Mouse (Mus musculus) hindbrain, embryonic 11.5 days (tissue): ENCODE measurements around the gene Rpf1. TPM values are rescaled to one million over a fixed set of nuclear protein-coding genes. Genes with fewer than 3 reads are reported as not detected.

ENCODE experiments used
- ATAC-seq: fragments of 200-750 bp; cut with Nextera tagmentation; 2 replicates; pipeline ENCODE4 v1.8.0; 2017; ENCODE audit warnings: mild to moderate bottlenecking, moderate TSS enrichment, moderate library complexity; ENCODE audit not compliant: low FRiP score
- DNase-seq: peaks from one replicate; pipeline ENCODE4 v3.0.0-alpha.2; 2015; ENCODE audit warnings: low spot score
- H3K27ac ChIP-seq: fragments of 300-500 bp; sonication (generic); 2 replicates; pipeline ENCODE4 v1.5.1; 2014; ENCODE audit warnings: mild to moderate bottlenecking, low read depth, low read length
- H3K27me3 ChIP-seq: fragments of 300-500 bp; sonication (generic); 2 replicates; pipeline ENCODE4 v1.6.1; 2014; ENCODE audit warnings: mild to moderate bottlenecking, low read length, moderate library complexity, mixed read lengths; ENCODE audit not compliant: control insufficient read depth, insufficient read depth
- H3K36me3 ChIP-seq: fragments of 300-500 bp; sonication (generic); 2 replicates; pipeline ENCODE4 v1.6.1; 2014; ENCODE audit warnings: mild to moderate bottlenecking, low read length, moderate library complexity, mixed read lengths; ENCODE audit not compliant: control insufficient read depth, insufficient read depth
- H3K4me1 ChIP-seq: fragments of 300-500 bp; sonication (generic); replicated peaks from 2 replicates; pipeline ENCODE4 v1.6.1; 2014; ENCODE audit warnings: low read length, mixed read lengths; ENCODE audit not compliant: control insufficient read depth, insufficient read depth
- H3K4me2 ChIP-seq: fragments of 300-500 bp; sonication (generic); replicated peaks from 2 replicates; pipeline ENCODE4 v1.6.1; 2014; ENCODE audit warnings: mild to moderate bottlenecking, low read depth, low read length
- H3K4me3 ChIP-seq: fragments of 300-500 bp; sonication (generic); 2 replicates; pipeline ENCODE4 v1.5.1; 2014; ENCODE audit warnings: low read depth, low read length
- H3K9ac ChIP-seq: fragments of 300-500 bp; sonication (generic); 2 replicates; pipeline ENCODE4 v1.6.1; 2014; ENCODE audit warnings: low read depth, low read length
- H3K9me3 ChIP-seq: fragments of 300-500 bp; sonication (generic); 2 replicates; pipeline ENCODE4 v1.6.1; 2016; ENCODE audit warnings: low read length; ENCODE audit not compliant: control insufficient read depth
- WGBS: fragments of 180-500 bp; shearing (Covaris S2); extraction: QIAGEN DNeasy Blood & Tissue Kit; methylation state at CpG from one replicate; pipeline ENCODE4 v1.1.7; 2014; 5-methylcytosine and 5-hydroxymethylcytosine counted together
- polyA plus RNA-seq: library from polyadenylated mRNA; unstranded; fragments of >200 nt; fragmentation: Nextera tagmentation; extraction: Ambion mirVana; gene quantifications from 2 replicates; pipeline ENCODE4 v1.2.1, GENCODE M21; 2014

Gene Rpf1
- polyA plus RNA-seq, result 75.2 and 79.4 TPM in 2 replicates

GRCm38 (mm10) chr3:146520798-146521651, at the start of gene Rpf1:
Rpf1 (minus strand) TSS chr3:146521429.
- Histone ChIP-seq H3K36me3 (no peaks in the 10 kb centered on the region), H3K4me3 (peak within 1 kb of the TSS; percentile 79), H3K27me3 (no peaks in the 10 kb centered on the region), H3K27ac (peak within 1 kb of the TSS; percentile 92), H3K4me1 (no peaks in the 10 kb centered on the region), H3K9ac (peak within 1 kb of the TSS; percentile 93), H3K4me2 (peak within 1 kb of the TSS; percentile 70), H3K9me3 (no peaks in the 10 kb centered on the region)
- ATAC-seq (peak; percentile 98), DNase-seq (peak; percentile 90)
- WGBS, result under 1% methylated on average over 59 of the region's 82 CpGs

- no peak overlapping the region for H3K4me2 ChIP-seq
- ATAC-seq, result no peak
- no peaks in the 10 kb centered on the region for H3K9me3 ChIP-seq
- no peaks in the 10 kb centered on the region for H3K27me3 ChIP-seq
- no peak overlapping the region for H3K27ac ChIP-seq
- H3K36me3 ChIP-seq, result no peaks in the 10 kb centered on the region
- no peak for DNase-seq
- WGBS, result 85% methylated on average over 6 of the region's 6 CpGs
- no peaks in the 10 kb centered on the region for H3K4me1 ChIP-seq
- no peak overlapping the region for H3K4me3 ChIP-seq
- no peak overlapping the region for H3K9ac ChIP-seq
These were observed 49.7 kb upstream of the Rpf1 start for GRCm38 (mm10) chr3:146570939-146571338.

GRCm38 (mm10) chr3:146570148-146570782, 49.0 kb upstream of the Rpf1 start, which contains the start of gene Uox:
Uox (plus strand) TSS chr3:146570426.
- H3K36me3 ChIP-seq, result no peaks in the 10 kb centered on the region
- WGBS, result 87% methylated on average over 10 of the region's 10 CpGs
- no peak for ATAC-seq

GRCm38 (mm10) chr3:146569594-146569993, 48.4 kb upstream of the Rpf1 start:
- Histone ChIP-seq H3K9me3 (no peaks in the 10 kb centered on the region), H3K27me3 (no peaks in the 10 kb centered on the region), H3K36me3 (no peaks in the 10 kb centered on the region), H3K27ac (no peak overlapping the region), H3K4me2 (no peak overlapping the region), H3K4me3 (no peak overlapping the region), H3K9ac (no peak overlapping the region), H3K4me1 (no peaks in the 10 kb centered on the region)
- no peak for ATAC-seq
- 80% methylated on average over 3 of the region's 3 CpGs for WGBS
- no peak for DNase-seq

More at GRCm38 (mm10) chr3:146570148-146570782, 49.0 kb upstream of the Rpf1 start, which contains the start of gene Uox:
- Histone ChIP-seq H3K4me3 (no peak within 1 kb of the TSS), H3K4me1 (no peaks in the 10 kb centered on the region), H3K4me2 (no peak within 1 kb of the TSS), H3K9me3 (no peaks in the 10 kb centered on the region), H3K27me3 (no peaks in the 10 kb centered on the region), H3K27ac (no peak within 1 kb of the TSS), H3K9ac (no peak within 1 kb of the TSS)
- DNase-seq, result no peak

- ATAC-seq, result no peak
- H3K27ac ChIP-seq, result no peak overlapping the region
- no peak for DNase-seq
- H3K4me2 ChIP-seq, result no peak overlapping the region
- H3K4me3 ChIP-seq, result no peak overlapping the region
- H3K9me3 ChIP-seq, result no peaks in the 10 kb centered on the region
- no peaks in the 10 kb centered on the region for H3K27me3 ChIP-seq
- H3K4me1 ChIP-seq, result no peaks in the 10 kb centered on the region
- H3K36me3 ChIP-seq, result no peaks in the 10 kb centered on the region
- no peak overlapping the region for H3K9ac ChIP-seq
- 87% methylated on average over 9 of the region's 9 CpGs for WGBS
These were observed 46.8 kb upstream of the Rpf1 start for GRCm38 (mm10) chr3:146567884-146568530.

GRCm38 (mm10) chr3:146567366-146567765, 46.1 kb upstream of the Rpf1 start:
- H3K4me2 ChIP-seq, result no peak overlapping the region
- H3K9ac ChIP-seq, result no peak overlapping the region
- H3K9me3 ChIP-seq, result no peaks in the 10 kb centered on the region
- no peak for ATAC-seq
- H3K4me1 ChIP-seq, result no peaks in the 10 kb centered on the region
- H3K27ac ChIP-seq, result no peak overlapping the region
- H3K27me3 ChIP-seq, result no peaks in the 10 kb centered on the region
- 80% methylated on average over 7 of the region's 7 CpGs for WGBS
- no peak overlapping the region for H3K4me3 ChIP-seq
- no peaks in the 10 kb centered on the region for H3K36me3 ChIP-seq
- no peak for DNase-seq

GRCm38 (mm10) chr3:146565065-146565411, 43.8 kb upstream of the Rpf1 start:
- 93% methylated on average over 1 of the region's 1 CpGs for WGBS
- Histone ChIP-seq H3K4me1 (no peaks in the 10 kb centered on the region), H3K27ac (no peak overlapping the region), H3K9me3 (no peaks in the 10 kb centered on the region), H3K4me3 (no peak overlapping the region), H3K27me3 (no peaks in the 10 kb centered on the region), H3K9ac (no peak overlapping the region), H3K36me3 (no peaks in the 10 kb centered on the region), H3K4me2 (no peak overlapping the region)
- DNase-seq (no peak), ATAC-seq (no peak)

GRCm38 (mm10) chr3:146564268-146565064, 43.2 kb upstream of the Rpf1 start:
- Histone ChIP-seq H3K9me3 (no peaks in the 10 kb centered on the region), H3K4me2 (no peak overlapping the region), H3K9ac (no peak overlapping the region), H3K4me1 (no peaks in the 10 kb centered on the region), H3K4me3 (no peak overlapping the region), H3K27ac (no peak overlapping the region), H3K27me3 (no peaks in the 10 kb centered on the region), H3K36me3 (no peaks in the 10 kb centered on the region)
- DNase-seq (peak; percentile 90), ATAC-seq (0 out of 2 replicates have a peak, but pooled peaks have one; percentile 35)
- 33% methylated on average over 14 of the region's 14 CpGs for WGBS
